Mouse (Mus musculus) cerebellum, adult 11-12 months (tissue): ENCODE data around the gene Tex48.

Experiments
- DNase-seq: peaks from one replicate; pipeline ENCODE4 v3.0.0; 2022

Tex48 gene

DNA sequence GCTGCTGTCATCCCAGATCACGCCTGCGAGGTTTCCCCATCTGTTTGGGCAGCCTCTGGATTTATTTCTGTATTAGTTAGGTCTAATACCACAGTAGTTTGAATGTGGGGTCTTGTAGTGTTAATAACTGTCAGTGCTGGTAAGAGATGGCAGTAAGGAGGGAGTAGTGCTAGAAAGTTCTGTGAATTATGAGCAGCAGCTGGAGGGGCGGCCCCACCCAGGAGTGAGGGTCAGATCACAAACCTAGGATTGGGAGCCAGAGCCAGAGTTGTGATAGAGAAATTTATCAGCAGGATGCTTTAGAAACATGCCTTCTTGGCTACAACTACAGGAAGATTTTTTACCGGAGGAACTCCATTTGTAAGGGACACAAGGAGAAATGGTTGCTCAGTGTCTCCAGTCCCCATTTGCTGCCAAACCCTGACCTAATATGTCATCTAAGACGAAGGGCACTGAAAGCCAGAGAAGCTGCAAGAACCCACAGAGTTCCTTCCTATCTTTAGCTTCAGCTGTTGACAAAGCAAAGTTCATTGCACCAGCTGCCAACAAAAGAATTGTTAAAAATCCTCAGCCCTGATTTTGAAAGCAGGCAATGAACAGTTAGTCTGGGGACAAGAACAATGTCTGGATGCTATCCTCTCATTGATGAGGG, 27.6 kb downstream of the Tex48 start:
- DNase-seq: no peak

DNA sequence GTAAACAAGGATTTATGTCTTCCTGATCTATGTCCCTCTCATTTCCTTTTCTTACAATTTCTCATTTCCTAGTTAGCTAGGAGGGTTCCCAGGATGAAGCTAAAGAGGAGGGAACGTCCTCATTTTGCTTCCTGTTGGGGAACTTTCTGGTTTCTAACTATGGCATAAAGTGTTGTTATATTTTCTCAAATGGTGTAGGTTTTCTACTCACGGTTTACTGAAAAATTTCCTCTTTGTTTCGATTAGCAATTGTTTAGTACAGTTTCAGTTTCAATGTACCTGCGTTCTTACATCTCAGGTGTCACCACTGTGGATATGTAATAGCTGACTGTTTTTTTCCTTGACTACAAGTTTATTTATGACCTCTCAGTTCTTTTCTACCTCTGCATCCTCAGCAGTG, 31.7 kb downstream of the Tex48 start:
- no peak for DNase-seq

DNA sequence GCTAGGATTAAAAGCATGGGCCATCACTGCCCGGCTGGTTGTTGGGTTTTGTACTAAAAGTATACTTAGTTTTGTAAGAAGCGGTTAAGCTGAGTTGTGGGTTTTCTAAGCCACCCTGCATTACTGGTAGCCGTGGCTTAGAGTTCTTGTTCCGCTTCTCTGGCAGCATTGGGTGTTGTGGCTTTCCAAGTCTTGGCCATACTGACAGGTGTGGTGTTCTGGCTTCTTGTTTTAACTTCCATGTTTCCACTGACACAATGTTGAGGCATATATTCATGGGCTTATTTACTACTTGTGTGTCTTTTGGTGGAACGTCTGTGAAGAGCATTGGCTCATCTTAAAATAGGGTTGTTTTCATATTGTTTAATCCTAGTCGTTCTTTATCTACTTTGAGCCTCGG, 32.2 kb downstream of the Tex48 start:
- DNase-seq: no peak

DNA sequence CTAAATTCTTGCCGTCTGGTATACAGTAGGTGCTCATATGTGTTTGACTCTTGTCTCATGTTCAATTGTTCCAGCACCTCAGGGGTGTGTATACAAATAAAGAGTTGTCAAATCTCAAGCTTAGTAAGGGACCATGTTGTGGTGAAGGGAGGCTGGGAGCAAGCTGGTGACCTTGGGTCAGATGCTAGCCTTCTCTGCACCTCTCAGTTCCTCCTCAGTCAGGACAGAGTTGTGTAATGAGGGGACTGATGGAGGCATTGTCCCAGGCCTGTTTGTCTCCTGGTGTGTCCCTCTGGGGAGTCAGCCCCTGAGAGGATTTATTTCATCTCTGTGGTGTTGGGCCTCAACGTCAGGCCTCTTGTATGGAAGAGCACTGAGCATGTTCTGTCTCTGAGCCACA, 36.0 kb downstream of the Tex48 start:
- DNase-seq: no peak

GRCm38 (mm10) chr4:63585216-63585615, 37.0 kb downstream of the Tex48 start:
- DNase-seq: no peak

DNA sequence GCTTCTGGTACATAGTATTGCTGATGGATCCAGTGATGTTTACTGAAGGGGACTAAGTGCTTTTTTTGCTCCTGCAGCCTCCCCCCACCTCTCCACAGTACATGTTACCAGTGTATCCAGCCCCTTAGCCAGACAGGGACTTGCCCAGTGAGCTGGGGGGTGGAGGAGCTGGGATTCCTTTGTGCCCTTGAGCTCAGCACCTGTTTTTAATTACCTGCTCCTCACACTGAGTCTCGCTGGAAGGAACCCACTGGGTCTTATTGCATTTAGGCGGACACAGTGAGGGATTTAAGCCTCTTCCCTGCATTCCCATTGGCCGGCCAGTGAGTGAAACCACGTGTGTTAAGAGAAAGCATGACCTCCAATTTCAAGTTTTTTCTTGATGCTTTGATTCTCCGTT, 39.6 kb downstream of the Tex48 start:
- no peak for DNase-seq

DNA sequence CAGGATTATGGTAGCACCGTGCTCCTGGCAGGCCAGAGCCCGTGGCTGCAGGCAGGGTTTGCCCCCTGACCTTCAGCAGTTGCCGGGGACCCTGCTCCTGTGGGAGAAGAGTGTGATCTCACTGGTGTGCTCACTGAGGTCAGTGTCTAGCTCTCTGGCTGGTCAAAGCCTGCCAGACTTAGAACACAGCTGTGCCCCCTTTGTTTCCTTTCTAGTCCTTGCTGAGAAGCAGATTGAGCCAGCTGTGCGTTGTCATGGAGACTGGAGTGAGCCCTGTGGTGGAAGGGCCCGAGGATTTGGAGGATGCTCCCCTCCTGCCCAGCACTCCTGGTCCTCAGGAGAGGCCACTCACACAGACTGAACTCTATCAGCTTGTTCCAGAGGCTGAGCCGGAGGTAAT, 42.1 kb downstream of the Tex48 start:
- no peak for DNase-seq

- DNase-seq: no peak
Observed at GRCm38 (mm10) chr4:63579649-63580048, 42.6 kb downstream of the Tex48 start.

- no peak for DNase-seq
Observed at GRCm38 (mm10) chr4:63572621-63573020, 49.6 kb downstream of the Tex48 start.

- no peak for DNase-seq
Observed at GRCm38 (mm10) chr4:63570208-63570781, 51.9 kb downstream of the Tex48 start.

GRCm38 (mm10) chr4:63569322-63569721, 52.9 kb downstream of the Tex48 start:
- DNase-seq: no peak

DNA sequence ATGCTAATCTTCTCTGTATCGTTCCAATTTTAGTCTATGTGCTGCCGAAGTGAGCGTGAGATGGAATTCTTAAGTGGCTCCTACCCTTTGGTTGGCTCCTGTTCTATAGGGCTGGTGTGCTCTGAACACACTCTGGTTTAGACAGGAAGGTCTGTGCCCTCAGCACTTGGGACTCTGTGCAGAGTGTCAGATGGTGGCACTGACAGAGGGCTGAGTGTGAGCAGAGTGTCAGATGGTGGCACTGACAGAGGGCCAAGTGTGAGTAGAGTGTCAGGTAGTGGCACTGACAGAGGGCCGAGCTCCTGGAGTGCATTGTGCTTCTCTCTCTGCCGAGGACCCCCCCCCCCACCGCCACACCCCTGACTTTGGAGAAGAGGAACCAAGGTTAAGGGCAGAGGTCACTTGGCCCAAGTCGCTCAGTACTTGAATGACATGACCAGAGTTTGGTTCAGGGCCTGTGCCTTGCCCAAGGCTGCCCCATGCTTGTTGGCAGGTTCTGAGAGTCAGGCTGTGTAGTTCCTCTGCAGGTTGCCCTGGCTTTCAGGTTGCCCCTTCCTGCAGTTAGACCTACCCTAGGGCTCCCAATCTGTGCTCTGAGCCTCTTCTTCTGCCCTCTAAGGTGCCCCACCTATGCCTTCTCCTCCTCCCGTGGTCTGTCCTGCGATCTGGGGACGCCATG, 54.4 kb downstream of the Tex48 start:
- DNase-seq: no peak

DNA sequence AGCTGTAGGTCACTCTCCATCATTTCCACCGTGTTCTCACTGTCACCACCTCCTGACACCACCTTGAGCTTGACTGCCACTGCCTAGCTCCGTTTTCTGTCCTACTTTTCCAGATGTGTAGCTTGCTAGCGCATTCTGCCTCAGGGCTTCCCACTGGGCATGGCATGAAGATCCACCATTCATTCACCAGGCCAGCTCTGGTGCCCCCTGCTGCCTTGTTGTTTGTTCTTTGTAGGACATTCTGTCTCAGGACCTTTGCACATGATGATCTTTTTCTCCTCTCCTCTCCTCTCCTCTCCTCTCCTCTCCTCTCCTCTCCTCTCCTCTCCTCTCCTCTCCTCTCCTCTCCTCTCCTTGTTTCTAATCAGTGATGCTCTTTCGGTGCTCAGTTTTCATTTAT, 59.5 kb downstream of the Tex48 start:
- DNase-seq: no peak

- no peak for DNase-seq
Observed at GRCm38 (mm10) chr4:63561861-63562675, 60.2 kb downstream of the Tex48 start.

- DNase-seq: no peak
Observed at GRCm38 (mm10) chr4:63560079-63560478, 62.1 kb downstream of the Tex48 start.

GRCm38 (mm10) chr4:63559127-63559697, 63.0 kb downstream of the Tex48 start:
- no peak for DNase-seq

GRCm38 (mm10) chr4:63558407-63559081, 63.7 kb downstream of the Tex48 start, which contains the start of gene Tmem268:
Tmem268 (plus strand) TSS chr4:63558781.
- DNase-seq: peak; percentile 85

GRCm38 (mm10) chr4:63557124-63558059, 64.8 kb downstream of the Tex48 start:
- DNase-seq: no peak
